Mouse (Mus musculus): ENCODE results near the gene Ash1l. TPM values are rescaled to one million over a fixed set of nuclear protein-coding genes. Genes with fewer than 3 reads are reported as not detected.

Gene Ash1l
- polyA plus RNA-seq, 1 experiment = 3.9 TPM

- no peak for TF ChIP-seq POLR2A (IDR thresholded peaks at IDR 0.05; ENCODE audit: low read depth, low read length)
- no peak for TF ChIP-seq CTCF (IDR thresholded peaks at IDR 0.05; ENCODE audit: extremely low read depth, insufficient read length, insufficient replicate concordance, low read depth, low read length)
- 84% methylated on average over 12 of the region's 12 CpGs for WGBS
- H3K27ac ChIP-seq (ENCODE audit: insufficient read depth, low read depth, low read length) = no peak overlapping the region
- peaks cover 21% of the 10 kb centered on the region; the same call in 1 of the 2 replicates for H3K36me3 ChIP-seq (ENCODE audit: control insufficient read depth, insufficient read depth, low read length)
- peaks cover 18% of the 10 kb centered on the region for H3K4me1 ChIP-seq (ENCODE audit: control insufficient read depth, insufficient read depth, insufficient read length, low read length)
- H3K27me3 ChIP-seq (ENCODE audit: control insufficient read depth, insufficient read depth, low read length) = no peaks in the 10 kb centered on the region
- H3K4me3 ChIP-seq (ENCODE audit: low read depth, low read length) = no peak overlapping the region
These were observed 134.3 kb downstream of the Ash1l start for GRCm38 (mm10) chr3:89084654-89085190.

- no peak overlapping the region for H3K27ac ChIP-seq (ENCODE audit: insufficient read depth, low read depth, low read length)
- H3K27me3 ChIP-seq (ENCODE audit: control insufficient read depth, insufficient read depth, low read length) = peaks cover 12% of the 10 kb centered on the region
- peak overlapping the region; percentile 4; the same call in 1 of the 2 replicates for H3K4me3 ChIP-seq (ENCODE audit: low read depth, low read length)
- TF ChIP-seq CTCF (IDR thresholded peaks at IDR 0.05; ENCODE audit: extremely low read depth, insufficient read length, insufficient replicate concordance, low read depth, low read length) (peak; percentile 69; the same call in 1 of the 2 replicates), POLR2A (IDR thresholded peaks at IDR 0.05; ENCODE audit: low read depth, low read length) (no peak)
- H3K36me3 ChIP-seq (ENCODE audit: control insufficient read depth, insufficient read depth, low read length) = peaks cover 13% of the 10 kb centered on the region; the same call in 1 of the 2 replicates
- WGBS = 29% methylated on average over 21 of the region's 21 CpGs
- H3K4me1 ChIP-seq (ENCODE audit: control insufficient read depth, insufficient read depth, insufficient read length, low read length) = peaks cover 18% of the 10 kb centered on the region
These were observed 137.1 kb downstream of the Ash1l start for GRCm38 (mm10) chr3:89087338-89088110.

- Histone ChIP-seq H3K36me3 (ENCODE audit: control insufficient read depth, insufficient read depth, low read length) (peaks cover 13% of the 10 kb centered on the region; the same call in 1 of the 2 replicates), H3K4me1 (ENCODE audit: control insufficient read depth, insufficient read depth, insufficient read length, low read length) (peaks cover 20% of the 10 kb centered on the region), H3K27me3 (ENCODE audit: control insufficient read depth, insufficient read depth, low read length) (peaks cover 12% of the 10 kb centered on the region), H3K4me3 (ENCODE audit: low read depth, low read length) (peak overlapping the region; percentile 80), H3K27ac (ENCODE audit: insufficient read depth, low read depth, low read length) (no peak overlapping the region)
- TF ChIP-seq CTCF (IDR thresholded peaks at IDR 0.05; ENCODE audit: extremely low read depth, insufficient read length, insufficient replicate concordance, low read depth, low read length) (no peak), POLR2A (IDR thresholded peaks at IDR 0.05; ENCODE audit: low read depth, low read length) (no peak)
- 45% methylated on average over 14 of the region's 14 CpGs for WGBS
These were observed 138.6 kb downstream of the Ash1l start for GRCm38 (mm10) chr3:89088974-89089373.

- peaks cover 12% of the 10 kb centered on the region; the same call in 1 of the 2 replicates for H3K36me3 ChIP-seq (ENCODE audit: control insufficient read depth, insufficient read depth, low read length)
- peak; percentile 87; the same call in 1 of the 2 replicates for TF ChIP-seq POLR2A (IDR thresholded peaks at IDR 0.05; ENCODE audit: low read depth, low read length)
- TF ChIP-seq CTCF (IDR thresholded peaks at IDR 0.05; ENCODE audit: extremely low read depth, insufficient read length, insufficient replicate concordance, low read depth, low read length) = no peak
- peak overlapping the region; percentile 60 for H3K27ac ChIP-seq (ENCODE audit: insufficient read depth, low read depth, low read length)
- peaks cover 20% of the 10 kb centered on the region for H3K4me1 ChIP-seq (ENCODE audit: control insufficient read depth, insufficient read depth, insufficient read length, low read length)
- under 1% methylated on average over 40 of the region's 40 CpGs for WGBS
- H3K4me3 ChIP-seq (ENCODE audit: low read depth, low read length) = peak overlapping the region; percentile 80
- H3K27me3 ChIP-seq (ENCODE audit: control insufficient read depth, insufficient read depth, low read length) = peaks cover 12% of the 10 kb centered on the region
These were observed 139.6 kb downstream of the Ash1l start for GRCm38 (mm10) chr3:89089882-89090591.

GRCm38 (mm10) chr3:89090694-89091655 is 140.6 kb downstream of the Ash1l start:
- peak; percentile 75 for TF ChIP-seq CTCF (IDR thresholded peaks at IDR 0.05; ENCODE audit: extremely low read depth, insufficient read length, insufficient replicate concordance, low read depth, low read length)
- TF ChIP-seq POLR2A (IDR thresholded peaks at IDR 0.05; ENCODE audit: low read depth, low read length) = no peak
- H3K27ac ChIP-seq (ENCODE audit: insufficient read depth, low read depth, low read length) = no peak overlapping the region; the same call in 1 of the 2 replicates
- peaks cover 20% of the 10 kb centered on the region for H3K4me1 ChIP-seq (ENCODE audit: control insufficient read depth, insufficient read depth, insufficient read length, low read length)
- H3K4me3 ChIP-seq (ENCODE audit: low read depth, low read length) = peak overlapping the region; percentile 80
- peaks cover 12% of the 10 kb centered on the region for H3K27me3 ChIP-seq (ENCODE audit: control insufficient read depth, insufficient read depth, low read length)
- H3K36me3 ChIP-seq (ENCODE audit: control insufficient read depth, insufficient read depth, low read length) = peaks cover 14% of the 10 kb centered on the region; the same call in 1 of the 2 replicates
- WGBS = under 1% methylated on average over 74 of the region's 74 CpGs

DNA sequence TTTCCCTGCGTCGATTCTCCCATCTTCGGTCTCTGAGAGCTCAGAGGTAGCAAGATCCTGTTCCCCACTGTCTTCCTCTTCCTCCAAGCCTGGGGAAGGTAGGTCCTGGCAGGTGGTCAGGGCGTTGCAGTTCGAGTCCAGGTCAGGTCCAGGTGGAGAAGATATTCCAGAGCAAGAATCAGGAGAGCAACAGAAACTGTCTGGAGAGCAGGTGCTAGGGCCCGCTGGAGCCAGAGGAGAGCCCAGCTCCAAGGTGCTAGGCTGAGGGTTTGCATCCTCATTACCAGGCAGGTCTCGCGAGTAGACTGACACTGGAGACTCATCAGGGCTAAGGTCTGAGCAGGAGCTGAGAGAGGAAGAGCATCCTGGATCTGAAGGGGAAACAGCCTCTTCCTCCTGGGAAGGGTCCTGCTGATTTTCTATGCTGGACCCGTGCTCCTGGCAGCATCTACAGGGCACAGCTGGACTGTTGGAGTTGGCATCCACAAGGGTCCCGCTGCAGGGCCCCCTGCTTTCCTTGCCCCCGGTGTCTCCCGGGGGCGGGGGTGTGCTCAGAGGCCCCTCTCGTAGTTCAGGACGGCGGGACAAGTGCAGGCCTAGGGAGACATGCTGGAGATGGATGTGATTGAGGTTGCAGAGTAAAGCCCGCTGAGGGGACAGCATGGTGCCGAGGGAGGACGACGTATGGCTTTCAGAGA is 141.5 kb downstream of the Ash1l start:
- TF ChIP-seq CTCF (IDR thresholded peaks at IDR 0.05; ENCODE audit: extremely low read depth, insufficient read length, insufficient replicate concordance, low read depth, low read length) = no peak
- no peak for TF ChIP-seq POLR2A (IDR thresholded peaks at IDR 0.05; ENCODE audit: low read depth, low read length)
- Histone ChIP-seq H3K4me3 (ENCODE audit: low read depth, low read length) (0 out of 2 replicates have a peak overlapping the region, but pooled peaks have one; percentile 2), H3K4me1 (ENCODE audit: control insufficient read depth, insufficient read depth, insufficient read length, low read length) (peaks cover 20% of the 10 kb centered on the region), H3K27me3 (ENCODE audit: control insufficient read depth, insufficient read depth, low read length) (peaks cover 12% of the 10 kb centered on the region), H3K27ac (ENCODE audit: insufficient read depth, low read depth, low read length) (no peak overlapping the region), H3K36me3 (ENCODE audit: control insufficient read depth, insufficient read depth, low read length) (peaks cover 12% of the 10 kb centered on the region)
- WGBS = 45% methylated on average over 20 of the region's 20 CpGs
